In the genomic region with DNA sequence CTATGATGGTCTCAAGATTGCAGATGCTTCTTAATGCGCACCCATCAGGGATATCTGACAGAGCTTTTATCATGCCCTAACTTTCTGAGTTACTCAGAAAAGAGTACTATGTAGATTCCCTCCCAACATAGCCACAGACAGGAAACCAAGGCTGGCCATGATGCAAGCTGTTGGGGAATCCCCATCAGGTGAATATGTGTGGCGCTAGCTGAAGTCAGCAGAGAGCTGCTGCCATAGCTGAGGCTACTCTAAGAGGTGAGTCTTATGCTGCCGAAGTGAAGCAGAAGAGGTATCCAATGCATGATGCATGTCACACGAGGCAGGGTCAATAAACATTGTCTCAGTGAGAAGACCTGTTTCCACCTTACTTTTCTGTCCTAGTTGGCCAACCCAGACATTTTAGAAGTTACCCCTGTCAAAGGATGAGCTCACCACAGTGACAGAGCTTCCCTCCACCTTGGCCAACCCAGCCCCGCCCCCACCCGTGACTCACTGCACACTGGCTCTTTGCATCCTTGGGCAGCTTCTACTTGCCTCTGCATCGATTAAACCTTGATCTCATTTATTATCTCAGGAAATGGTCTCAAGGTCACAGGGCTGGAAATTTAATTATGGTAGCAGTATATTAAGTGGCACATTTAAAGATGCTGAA, we compare ENCODE assay signal across 18 mouse cellular contexts. TPM values are rescaled to one million over a fixed set of nuclear protein-coding genes. Genes with fewer than 3 reads are reported as not detected.
DNase-seq lines count a peak whose midpoint lies in the region; ATAC-seq and TF ChIP-seq lines count a peak whose summit lies in the region.
"Had no signal": no experiment of that assay in that cellular context is flagged by ENCODE, and none has a peak within 500 bp of the region (broad histone marks: within the 10 kb centered on the region; RNA-seq: fewer than 3 reads in every experiment).

No protein-coding gene starts in this region.

- WGBS in midbrain, postnatal 0 days: 94% methylated on average over 7 of the region's 7 CpGs
- 93% methylated on average over 7 of the region's 7 CpGs for WGBS in midbrain, embryonic 10.5 days

- TF ChIP-seq CTCF in midbrain, postnatal 0 days (IDR thresholded peaks at IDR 0.05): no peak
- no peak for TF ChIP-seq CTCF in CH12.LX (conservative IDR thresholded peaks at IDR 0.05 in 1 of 2, IDR thresholded peaks at IDR 0.05 in 1 of 2; ENCODE audit: low read depth in 2 of 2, low read length in 2 of 2)

- H3K27me3 ChIP-seq in midbrain, postnatal 0 days (ENCODE audit: insufficient read depth, low read length): no peaks in the 10 kb centered on the region
- no peaks in the 10 kb centered on the region for H3K27me3 ChIP-seq in midbrain, embryonic 10.5 days (ENCODE audit: low read depth, poor library complexity, severe bottlenecking)
- no peaks in the 10 kb centered on the region for H3K27me3 ChIP-seq in CH12.LX (replicated peaks)
- H3K27me3 ChIP-seq: embryonic facial prominence, embryonic 12.5 days; forebrain, embryonic 15.5 days had no signal

- dilution Hi-C loops in CH12.LX (cut with MboI; ENCODE audit: extremely low pct_ligation_motif_present, extremely low pct_unique_long_range_greater_than_20kb, low sequenced_read_pairs): no loop called here

- H3K36me3 ChIP-seq in midbrain, postnatal 0 days (ENCODE audit: insufficient read depth, low read length): no peaks in the 10 kb centered on the region
- no peaks in the 10 kb centered on the region for H3K36me3 ChIP-seq in midbrain, embryonic 10.5 days
- no peaks in the 10 kb centered on the region for H3K36me3 ChIP-seq in CH12.LX (replicated peaks in 1 of 2; ENCODE audit: control insufficient read depth in 1 of 2, insufficient read depth in 1 of 2, low read length in 1 of 2)
- H3K36me3 ChIP-seq: embryonic facial prominence, embryonic 12.5 days; forebrain, embryonic 15.5 days; heart, embryonic 13.5 days; kidney, embryonic 15.5 days had no signal

- no peak for TF ChIP-seq POLR2A in CH12.LX (IDR thresholded peaks at IDR 0.05; ENCODE audit: low read depth, low read length)

- in situ Hi-C loops in CH12.LX (cut with MboI; ENCODE audit: low pct_ligation_motif_present, low pct_unique_long_range_greater_than_20kb, low sequenced_read_pairs): no loop called here

- no peak; the same call in 1 of the 2 replicates for TF ChIP-seq RAD21 in CH12.LX (IDR thresholded peaks at IDR 0.05; ENCODE audit: low read depth, low read length)

- ATAC-seq in midbrain, postnatal 0 days (ENCODE audit: low FRiP score): no peak
- ATAC-seq in inflammation-experienced regulatory T-cells, adult 6 months: peak; percentile 91
- ATAC-seq: forebrain, embryonic 15.5 days; intestine, postnatal 0 days had no signal

- H3K4me3 ChIP-seq in midbrain, postnatal 0 days (ENCODE audit: low read depth, low read length): no peak overlapping the region
- H3K4me3 ChIP-seq in midbrain, embryonic 10.5 days: no peak overlapping the region
- peak overlapping the region in 1 of 3 experiments; percentile 20 for H3K4me3 ChIP-seq in CH12.LX (replicated peaks in 1 of 3; ENCODE audit: low read depth in 2 of 3, low read length in 2 of 3, poor library complexity in 1 of 3)
- H3K4me3 ChIP-seq: embryonic facial prominence, embryonic 12.5 days; forebrain, embryonic 15.5 days; heart, embryonic 13.5 days; kidney, embryonic 15.5 days; myocyte had no signal

- peak; percentile 10 for DNase-seq in midbrain, postnatal 0 days (ENCODE audit: low spot score)
- DNase-seq in midbrain, embryonic 10.5 days (ENCODE audit: low spot score): no peak
- peak; percentile 81 for DNase-seq in CD4-positive helper T cell, adult 2 months (ENCODE audit: low read depth, low spot score)
- DNase-seq in CH12.LX (ENCODE audit: extremely low read depth): peak; percentile 90
- no peak for DNase-seq in kidney, postnatal 4 days
- no peak for DNase-seq in urinary bladder, adult 18-20 months (ENCODE audit: low spot score in 2 of 2)
- DNase-seq: gastrocnemius, postnatal 36 days; lung, adult 18-20 months; lung, postnatal 14 days had no signal

- H3K27ac ChIP-seq in midbrain, postnatal 0 days (ENCODE audit: low read depth, low read length): no peak overlapping the region
- no peak overlapping the region for H3K27ac ChIP-seq in midbrain, embryonic 10.5 days (replicated peaks)
- peak overlapping the region; percentile 77 for H3K27ac ChIP-seq in CH12.LX (ENCODE audit: insufficient read depth, low read depth)
- H3K27ac ChIP-seq: embryonic facial prominence, embryonic 12.5 days; forebrain, embryonic 15.5 days; heart, embryonic 13.5 days; hindbrain, embryonic 14.5 days; kidney, embryonic 15.5 days had no signal

- no peak overlapping the region for H3K9ac ChIP-seq in midbrain, postnatal 0 days (replicated peaks; ENCODE audit: low read length, poor library complexity, severe bottlenecking)
- H3K9ac ChIP-seq in CH12.LX (ENCODE audit: insufficient read depth, low read depth): no peak overlapping the region
- H3K9ac ChIP-seq: embryonic facial prominence, embryonic 12.5 days; forebrain, embryonic 15.5 days; heart, embryonic 13.5 days; hindbrain, embryonic 14.5 days; kidney, embryonic 15.5 days had no signal

- H3K4me2 ChIP-seq in midbrain, postnatal 0 days (ENCODE audit: low read depth, low read length, poor library complexity, severe bottlenecking): no peak overlapping the region
- H3K4me2 ChIP-seq in CH12.LX (ENCODE audit: insufficient read depth, low read depth, poor library complexity, severe bottlenecking): peak overlapping the region; percentile 32; the same call in 1 of the 2 replicates
- H3K4me2 ChIP-seq: embryonic facial prominence, embryonic 12.5 days; forebrain, embryonic 15.5 days; heart, embryonic 13.5 days; hindbrain, embryonic 14.5 days; kidney, embryonic 15.5 days; liver, embryonic 11.5 days had no signal

- no peaks in the 10 kb centered on the region for H3K4me1 ChIP-seq in midbrain, postnatal 0 days (ENCODE audit: insufficient read depth, low read length)
- H3K4me1 ChIP-seq in midbrain, embryonic 10.5 days: no peaks in the 10 kb centered on the region
- peaks cover 16 to 45% of the 10 kb centered on the region in 2 experiments for H3K4me1 ChIP-seq in CH12.LX (ENCODE audit: control insufficient read depth in 1 of 2, insufficient read depth in 2 of 2)
- H3K4me1 ChIP-seq: embryonic facial prominence, embryonic 12.5 days; forebrain, embryonic 15.5 days; heart, embryonic 13.5 days; kidney, embryonic 15.5 days had no signal

- H3K9me3 ChIP-seq in midbrain, postnatal 0 days (ENCODE audit: low read length): no peaks in the 10 kb centered on the region
- H3K9me3 ChIP-seq in midbrain, embryonic 10.5 days (replicated peaks): no peaks in the 10 kb centered on the region
- H3K9me3 ChIP-seq in CH12.LX (replicated peaks; ENCODE audit: low read length): no peaks in the 10 kb centered on the region
- H3K9me3 ChIP-seq: embryonic facial prominence, embryonic 12.5 days; forebrain, embryonic 15.5 days; heart, embryonic 13.5 days; kidney, embryonic 15.5 days had no signal

- peak; percentile 79 for TF ChIP-seq EP300 in CH12.LX (IDR thresholded peaks at IDR 0.05; ENCODE audit: low read length)

- no peaks in the 10 kb centered on the region for H3K79me2 ChIP-seq in CH12.LX (replicated peaks; ENCODE audit: control insufficient read depth, extremely low read depth, insufficient read depth, poor library complexity, severe bottlenecking)

TF ChIP-seq in CH12.LX, 34 proteins besides CTCF, POLR2A, EP300 and RAD21 (continues in another document):
- TF ChIP-seq USF2 (conservative IDR thresholded peaks at IDR 0.05; ENCODE audit: low read depth, low read length) (no peak), ZC3H11A (IDR thresholded peaks at IDR 0.05; ENCODE audit: low read depth, low read length) (no peak), MAX (IDR thresholded peaks at IDR 0.05; ENCODE audit: low read length) (0 out of 2 replicates have a peak, but pooled peaks have one; percentile 17), ZNF384 (IDR thresholded peaks at IDR 0.05; ENCODE audit: low read depth, low read length) (no peak), POLR2AphosphoS2 (IDR thresholded peaks at IDR 0.05; ENCODE audit: low read depth, low read length) (no peak), MXI1 (IDR thresholded peaks at IDR 0.05; ENCODE audit: low read depth, low read length) (no peak), IRF4 (IDR thresholded peaks at IDR 0.05; ENCODE audit: low read depth, low read length) (peak; percentile 76; the same call in 1 of the 2 replicates), KAT2A (IDR thresholded peaks at IDR 0.05; ENCODE audit: insufficient replicate concordance, low read length) (no peak), E2F4 (IDR thresholded peaks at IDR 0.05; ENCODE audit: insufficient replicate concordance, low read depth, low read length) (0 out of 2 replicates have a peak, but pooled peaks have one; percentile 64), TBP (conservative IDR thresholded peaks at IDR 0.05; ENCODE audit: low read depth, low read length) (no peak), PAX5 (IDR thresholded peaks at IDR 0.05; ENCODE audit: low read length) (no peak), ETS1 (conservative IDR thresholded peaks at IDR 0.05; ENCODE audit: low read depth, low read length) (peak; percentile 87), CHD2 (IDR thresholded peaks at IDR 0.05; ENCODE audit: low read length) (0 out of 2 replicates have a peak, but pooled peaks have one; percentile 40), MAZ (IDR thresholded peaks at IDR 0.05; ENCODE audit: low read depth, low read length) (no peak), JUN (IDR thresholded peaks at IDR 0.05; ENCODE audit: insufficient read depth, low read depth, low read length) (peak; percentile 49), TCF12 (IDR thresholded peaks at IDR 0.05; ENCODE audit: low read depth, low read length) (peak; percentile 33; the same call in 1 of the 2 replicates), RCOR1 (conservative IDR thresholded peaks at IDR 0.05; ENCODE audit: low read depth, low read length) (no peak), GABPA (IDR thresholded peaks at IDR 0.05; ENCODE audit: insufficient replicate concordance, low read depth, low read length) (no peak), ZKSCAN1 (IDR thresholded peaks at IDR 0.05; ENCODE audit: borderline replicate concordance, low read depth, low read length) (no peak), MEF2A (IDR thresholded peaks at IDR 0.05; ENCODE audit: borderline replicate concordance, low read depth, low read length) (peak; percentile 73), MAFK (IDR thresholded peaks at IDR 0.05; ENCODE audit: insufficient replicate concordance, low read length) (no peak), USF1 (IDR thresholded peaks at IDR 0.05; ENCODE audit: low read depth, low read length) (no peak)

RNA-seq across cellular contexts. Expression of a gene that starts 48.3 kb away (rescaled TPM):
- 41.5 and 63.6 TPM in 2 replicates for total RNA-seq in midbrain, postnatal 0 days (2014; rRNA removed)
- 45.9 and 48.0 TPM in 2 replicates for polyA plus RNA-seq in midbrain, postnatal 0 days (2015; fragmentation: Nextera tagmentation; extraction: Ambion mirVana)
- polyA plus RNA-seq in midbrain, embryonic 10.5 days (2016; fragmentation: Nextera tagmentation; extraction: Ambion mirVana): 102 and 106 TPM in 2 replicates
- 54.3 and 67.5 TPM in 2 replicates for total RNA-seq in CH12.LX (2012; rRNA removed)
- total RNA-seq in CH12.LX (2014; rRNA removed): 104 and 117 TPM in 2 replicates
- 88.1 and 89.7 TPM in 2 replicates for polyA plus RNA-seq in CH12.LX (2012; ENCODE audit: insufficient read length, low read depth)
- 10 to 100 TPM; 35.8 to 59.1 (median 36.0) TPM for polyA plus RNA-seq in inflammation-experienced regulatory T-cells, adult 6 months (2017; shearing (Covaris generic))

Comparison
In these comparisons a context has a peak if more than half of its experiments do, and no peak if none do; other contexts are left out.
1. DNase-seq: peak in midbrain, postnatal 0 days (single experiment), CD4-positive helper T cell, adult 2 months (single experiment) and CH12.LX (single experiment); none in midbrain, embryonic 10.5 days (single experiment), kidney, postnatal 4 days (0 of 2) and urinary bladder, adult 18-20 months (0 of 2).